Mouse (Mus musculus) layer of hippocampus, adult 2 months (tissue): ENCODE measurements around the gene Samhd1. TPM values are rescaled to one million over a fixed set of nuclear protein-coding genes. Genes with fewer than 3 reads are reported as not detected.
A peak's percentile ranks its signal among the peaks of the same experiment; 100 is the strongest.

Experiments
- DNase-seq, 2 experiments: peaks; one replicate each; pipeline ENCODE4 v3.0.0; 2022; ENCODE audit warnings: low spot score in 2 of 2
- H3K27ac ChIP-seq: fragments of 200-600 bp; 2 replicates; pipeline ENCODE4 v1.8.1; 2022
- H3K4me3 ChIP-seq: fragments of 200-600 bp; 2 replicates; pipeline ENCODE4 v1.8.1; 2022; ENCODE audit warnings: mild to moderate bottlenecking
- CTCF ChIP-seq: fragments of 200-600 bp; conservative IDR thresholded peaks from 2 replicates; pipeline ENCODE4 v1.8.1; 2022; ENCODE audit warnings: antibody characterized with exemption, mild to moderate bottlenecking, moderate library complexity
- total RNA-seq, 2 experiments: library from RNA; stranded (reverse); gene quantifications; 2 replicates each; pipeline ENCODE4 v1.2.3; 2021

The Samhd1 gene
- total RNA-seq, 2 experiments from 2014 or later, result 14.3 to 16.8 TPM

- DNase-seq, result no peak
- H3K4me3 ChIP-seq, result no peak overlapping the region
- no peak for TF ChIP-seq CTCF
- H3K27ac ChIP-seq, result no peak overlapping the region
Observed at GRCm38 (mm10) chr2:157104454-157104853, 30.6 kb downstream of the Samhd1 start.

DNA sequence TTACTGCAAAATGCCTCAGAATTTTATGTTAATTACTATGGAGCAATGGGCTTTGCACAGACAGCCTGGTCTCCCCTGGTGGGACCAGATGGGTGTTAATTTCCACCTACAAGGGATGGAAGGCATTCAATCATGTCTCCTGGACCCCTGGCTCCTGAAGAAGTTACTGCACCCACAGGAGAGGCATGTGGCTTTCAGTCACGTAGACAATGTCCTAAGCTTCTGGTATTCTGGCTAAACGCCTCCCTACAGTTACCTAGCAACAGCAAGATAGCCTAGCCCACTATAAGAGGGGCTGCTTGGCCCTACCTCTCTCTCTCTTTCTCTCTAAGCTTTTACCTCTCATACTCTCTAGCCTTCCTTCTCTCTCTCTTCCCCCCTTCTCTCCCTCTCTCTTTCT lies 32.8 kb downstream of the Samhd1 start:
- TF ChIP-seq CTCF, result no peak
- H3K27ac ChIP-seq, result no peak overlapping the region
- no peak for DNase-seq
- no peak overlapping the region for H3K4me3 ChIP-seq

DNA sequence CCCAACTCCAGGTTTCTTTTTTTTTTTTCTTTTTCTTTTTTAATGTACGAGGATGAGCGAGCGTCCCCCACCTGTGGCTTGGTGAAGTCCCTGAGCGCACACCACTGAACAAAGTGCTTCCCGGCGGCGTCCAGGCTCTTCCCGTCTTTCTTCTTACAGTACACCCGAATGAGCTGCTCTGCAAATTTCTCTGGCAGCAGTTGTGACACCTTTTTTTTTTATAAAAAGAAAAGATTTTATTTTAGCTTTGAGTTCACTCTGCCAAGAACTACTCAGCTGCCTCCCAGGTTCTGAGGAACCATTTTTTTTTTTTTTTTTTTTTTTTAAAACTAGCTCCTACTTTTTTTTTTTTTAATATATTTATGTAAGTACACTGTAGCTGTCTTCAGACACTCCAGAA lies 33.4 kb downstream of the Samhd1 start:
- DNase-seq, result no peak
- no peak for TF ChIP-seq CTCF

DNA sequence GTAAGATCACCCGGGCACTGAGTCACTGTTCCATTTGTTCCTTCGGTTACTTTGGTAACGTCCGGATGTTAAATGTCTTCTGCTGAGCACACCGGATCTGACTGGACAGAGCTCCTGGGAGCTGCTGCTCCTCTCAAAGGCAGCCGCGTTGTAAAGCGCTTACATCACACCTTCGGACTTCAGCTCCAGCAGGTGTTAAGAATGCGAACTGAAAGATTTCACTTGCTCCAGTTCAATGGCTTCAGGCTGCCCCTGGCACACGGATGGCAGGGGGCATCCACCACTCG lies 34.8 kb downstream of the Samhd1 start:
- Histone ChIP-seq H3K4me3 (no peak overlapping the region), H3K27ac (no peak overlapping the region)
- no peak for DNase-seq
- TF ChIP-seq CTCF, result no peak

More for the DNA sequence above, 33.4 kb downstream of the Samhd1 start:
- no peak overlapping the region for H3K4me3 ChIP-seq
- H3K27ac ChIP-seq, result no peak overlapping the region

- H3K27ac ChIP-seq, result no peak overlapping the region
- H3K4me3 ChIP-seq, result no peak overlapping the region
- DNase-seq, result no peak
- TF ChIP-seq CTCF, result no peak
Observed at GRCm38 (mm10) chr2:157099532-157100318, 35.3 kb downstream of the Samhd1 start.

DNA sequence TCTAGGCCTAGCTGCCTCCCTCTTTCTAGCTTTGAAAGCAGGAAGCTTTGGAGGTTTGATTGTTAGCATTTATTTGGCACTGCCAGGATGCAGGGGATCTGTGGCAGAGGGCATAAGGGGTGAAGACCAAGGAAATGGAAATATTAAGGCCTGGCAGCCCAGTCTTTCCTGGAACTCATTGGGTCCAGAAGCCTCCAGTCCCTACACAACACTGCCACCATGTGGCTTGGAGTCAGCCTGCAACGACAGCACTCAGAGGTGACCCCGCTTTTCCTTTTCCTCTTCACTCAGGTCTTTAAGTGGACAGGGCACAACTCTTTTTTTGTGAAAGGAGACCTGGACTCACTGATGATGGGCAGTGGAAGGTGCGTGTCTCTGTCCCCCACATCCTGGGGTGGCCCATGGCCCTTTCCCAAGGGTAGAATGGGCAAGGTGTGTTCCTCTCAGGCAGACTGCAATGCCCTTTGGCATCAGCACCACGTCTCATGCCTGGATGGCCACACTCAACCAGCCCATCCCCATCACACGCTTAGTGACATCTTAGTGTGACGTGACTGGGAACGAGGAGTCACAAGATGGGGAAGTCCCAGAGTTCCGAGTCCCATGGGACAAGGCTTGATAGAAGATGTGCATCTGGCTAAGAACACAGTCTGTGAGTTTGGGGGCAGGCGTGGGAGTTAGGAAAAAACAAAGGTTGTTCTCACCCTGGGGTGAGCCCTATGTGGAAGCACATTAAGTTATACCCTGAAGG lies 39.9 kb downstream of the Samhd1 start:
- Histone ChIP-seq H3K4me3 (no peak overlapping the region), H3K27ac (no peak overlapping the region)
- DNase-seq, result peak; percentile 56 to 81
- TF ChIP-seq CTCF, result peak; percentile 94

GRCm38 (mm10) chr2:157092024-157092423 lies 43.0 kb downstream of the Samhd1 start:
- no peak for TF ChIP-seq CTCF
- no peak overlapping the region for H3K4me3 ChIP-seq
- peak overlapping the region; percentile 48; the same call in 1 of the 2 replicates for H3K27ac ChIP-seq
- DNase-seq, result peak in 1 of 2 experiments; percentile 36

GRCm38 (mm10) chr2:157087536-157088317 lies 47.3 kb downstream of the Samhd1 start:
- Histone ChIP-seq H3K27ac (no peak overlapping the region), H3K4me3 (no peak overlapping the region)
- peak in 1 of 2 experiments; percentile 49 for DNase-seq
- TF ChIP-seq CTCF, result no peak

DNA sequence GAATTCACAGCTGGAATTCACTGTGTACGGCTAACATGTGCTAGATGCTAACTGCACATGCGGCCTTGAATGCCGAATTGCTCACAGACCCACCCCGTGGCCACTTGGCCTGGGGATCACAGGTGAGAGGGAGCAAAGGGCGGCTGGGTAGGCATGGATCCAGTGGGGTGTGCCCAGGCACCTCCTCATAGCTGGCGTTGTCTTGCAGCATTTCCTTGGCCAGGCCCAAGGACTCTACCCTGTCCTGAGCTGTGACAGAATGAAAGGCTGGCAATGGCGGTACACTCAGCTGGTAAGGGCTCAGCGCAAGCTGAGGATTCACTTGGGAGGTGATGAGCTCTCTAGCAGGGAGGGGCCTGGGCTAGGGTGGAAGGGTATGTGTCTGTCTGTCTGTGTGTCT lies 48.3 kb downstream of the Samhd1 start, which contains the start of gene Tldc2:
Gene Tldc2, plus strand, starts transcription at position 260 of the 400 bp plus-strand sequence.
- no peak within 1 kb of the TSS for H3K27ac ChIP-seq
- no peak for TF ChIP-seq CTCF
- no peak within 1 kb of the TSS for H3K4me3 ChIP-seq
- no peak for DNase-seq

DNA sequence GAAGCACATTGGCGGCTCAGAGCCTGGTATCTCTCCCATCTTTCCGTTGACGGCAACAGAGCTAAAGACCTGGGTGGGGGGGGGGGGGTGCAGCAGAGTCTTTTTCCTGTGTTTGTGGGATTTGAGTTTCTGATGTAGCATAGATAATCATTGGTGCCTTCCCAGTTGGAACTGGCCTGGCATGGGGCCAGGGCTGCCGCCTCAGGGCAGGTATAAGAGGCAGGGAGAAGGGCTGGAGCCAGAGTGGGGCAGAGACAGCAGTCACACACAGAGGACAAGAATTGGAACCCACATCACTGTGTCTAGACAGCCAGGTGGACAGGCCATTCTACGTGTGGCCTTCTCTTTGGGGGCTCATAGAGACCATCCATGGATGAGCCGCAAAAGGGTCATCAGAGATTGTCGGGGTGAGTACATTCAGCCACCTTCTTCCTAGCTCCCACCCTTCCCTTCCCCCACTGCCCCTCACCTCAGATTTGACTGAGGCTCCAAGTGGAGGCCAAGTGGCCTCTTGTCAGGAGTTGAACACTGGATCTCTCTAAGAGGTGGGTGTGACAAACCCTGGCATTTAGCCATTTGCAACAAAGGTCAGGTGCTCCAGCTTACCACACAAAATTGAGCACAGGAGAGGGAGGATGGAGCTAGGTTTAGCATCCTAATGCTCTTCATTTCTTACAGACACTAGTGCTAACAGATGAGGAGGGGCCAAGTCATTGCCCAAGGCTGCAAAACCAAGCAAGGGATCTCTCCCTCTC lies 50.1 kb downstream of the Samhd1 start:
- DNase-seq, result no peak
- no peak for TF ChIP-seq CTCF
- Histone ChIP-seq H3K27ac (no peak overlapping the region), H3K4me3 (no peak overlapping the region)

DNA sequence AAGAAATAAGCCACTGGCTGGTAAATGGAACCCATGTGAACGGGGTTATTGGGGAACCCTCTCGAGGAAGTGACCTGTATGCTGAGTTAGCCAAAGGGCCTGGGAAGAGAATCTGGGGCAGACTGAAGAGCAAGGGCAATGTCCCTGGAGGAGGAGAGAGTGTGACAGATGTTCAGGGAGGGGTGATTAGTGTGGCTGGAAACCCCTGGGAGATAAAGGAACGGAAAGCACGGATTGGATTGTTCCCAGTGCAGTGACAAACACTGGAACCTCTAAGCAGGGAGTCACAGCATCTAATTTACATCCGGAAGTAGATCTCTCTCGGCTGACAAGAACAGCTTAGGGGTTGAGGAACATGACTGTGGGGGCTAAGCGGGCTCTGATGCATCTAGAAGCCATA lies 53.1 kb downstream of the Samhd1 start:
- Histone ChIP-seq H3K4me3 (no peak overlapping the region), H3K27ac (no peak overlapping the region)
- no peak for DNase-seq
- no peak for TF ChIP-seq CTCF

DNA sequence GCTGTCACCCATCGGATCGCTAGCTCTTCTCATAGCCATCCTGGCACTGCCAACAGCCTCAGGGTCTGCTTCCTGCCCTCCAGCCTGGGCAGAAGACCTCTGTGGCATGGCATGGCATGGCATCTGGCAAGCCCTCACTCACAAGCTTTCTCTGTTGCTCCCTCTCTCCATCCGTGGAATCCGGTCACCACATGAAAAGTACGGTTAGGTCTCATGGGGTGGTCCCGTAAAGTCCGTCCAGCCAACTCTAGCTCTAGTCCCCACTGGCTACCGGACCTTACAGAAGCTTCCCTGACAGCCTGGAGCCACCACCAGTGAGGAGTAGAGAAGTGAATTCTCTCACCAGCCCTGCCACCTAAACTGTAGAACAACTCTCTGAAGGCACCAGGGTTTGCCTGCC lies 53.7 kb downstream of the Samhd1 start:
- no peak for DNase-seq
- H3K4me3 ChIP-seq, result no peak overlapping the region
- TF ChIP-seq CTCF, result no peak
- no peak overlapping the region for H3K27ac ChIP-seq
